Mouse (Mus musculus): Measurements from ENCODE around the gene Efcab5.

- no peak for TF ChIP-seq CTCF (conservative IDR thresholded peaks at IDR 0.05; ENCODE audit: low read length)
- no peak for TF ChIP-seq POU5F1 (IDR thresholded peaks at IDR 0.05; ENCODE audit: borderline replicate concordance, low read length)
Observed at GRCm38 (mm10) chr11:77230765-77231164, 42.0 kb upstream of the Efcab5 start.
